Mouse (Mus musculus): ENCODE results near the gene Chn1.

Gene Chn1

GRCm38 (mm10) chr2:73636387-73636786, 138.8 kb downstream of the Chn1 start:
- DNase-seq (ENCODE audit: extremely low spot score): no peak

- DNase-seq (ENCODE audit: extremely low spot score): no peak
Observed at GRCm38 (mm10) chr2:73631816-73632215, 143.3 kb downstream of the Chn1 start.

- no peak for DNase-seq (ENCODE audit: extremely low spot score)
Observed at GRCm38 (mm10) chr2:73618486-73619052, 156.6 kb downstream of the Chn1 start.

- no peak for DNase-seq (ENCODE audit: extremely low spot score)
Observed at GRCm38 (mm10) chr2:73616434-73617057, 158.6 kb downstream of the Chn1 start.

GRCm38 (mm10) chr2:73615456-73615855, 159.7 kb downstream of the Chn1 start:
- DNase-seq (ENCODE audit: extremely low spot score): no peak

GRCm38 (mm10) chr2:73614303-73614702, 160.8 kb downstream of the Chn1 start:
- DNase-seq (ENCODE audit: extremely low spot score): no peak

- no peak for DNase-seq (ENCODE audit: extremely low spot score)
Observed at GRCm38 (mm10) chr2:73612941-73613340, 162.2 kb downstream of the Chn1 start.

GRCm38 (mm10) chr2:73612367-73612914, 162.7 kb downstream of the Chn1 start:
- DNase-seq (ENCODE audit: extremely low spot score): no peak

GRCm38 (mm10) chr2:73611798-73612197, 163.3 kb downstream of the Chn1 start:
- DNase-seq (ENCODE audit: extremely low spot score): no peak

- DNase-seq (ENCODE audit: extremely low spot score): no peak
Observed at GRCm38 (mm10) chr2:73609724-73610210, 165.4 kb downstream of the Chn1 start.

- no peak for DNase-seq (ENCODE audit: extremely low spot score)
Observed at GRCm38 (mm10) chr2:73609067-73609723, 166.0 kb downstream of the Chn1 start.

- no peak for DNase-seq (ENCODE audit: extremely low spot score)
Observed at GRCm38 (mm10) chr2:73608391-73608790, 166.8 kb downstream of the Chn1 start.

GRCm38 (mm10) chr2:73607609-73608008, 167.5 kb downstream of the Chn1 start:
- DNase-seq (ENCODE audit: extremely low spot score): no peak

- DNase-seq (ENCODE audit: extremely low spot score): no peak
Observed at GRCm38 (mm10) chr2:73607146-73607545, 168.0 kb downstream of the Chn1 start.

GRCm38 (mm10) chr2:73606616-73607015, 168.5 kb downstream of the Chn1 start:
- no peak for DNase-seq (ENCODE audit: extremely low spot score)

- DNase-seq (ENCODE audit: extremely low spot score): no peak
Observed at GRCm38 (mm10) chr2:73605077-73605476, 170.1 kb downstream of the Chn1 start.

GRCm38 (mm10) chr2:73604579-73604978, 170.6 kb downstream of the Chn1 start:
- DNase-seq (ENCODE audit: extremely low spot score): no peak

GRCm38 (mm10) chr2:73600650-73601049, 174.5 kb downstream of the Chn1 start:
- no peak for DNase-seq (ENCODE audit: extremely low spot score)

GRCm38 (mm10) chr2:73597772-73598171, 177.4 kb downstream of the Chn1 start:
- DNase-seq (ENCODE audit: extremely low spot score): no peak

GRCm38 (mm10) chr2:73596786-73597185, 178.4 kb downstream of the Chn1 start:
- no peak for DNase-seq (ENCODE audit: extremely low spot score)

- no peak for DNase-seq (ENCODE audit: extremely low spot score)
Observed at GRCm38 (mm10) chr2:73596326-73596725, 178.8 kb downstream of the Chn1 start.

- DNase-seq (ENCODE audit: extremely low spot score): no peak
Observed at GRCm38 (mm10) chr2:73593101-73593439, 182.1 kb downstream of the Chn1 start.
